Mouse (Mus musculus) midbrain, embryonic 15.5 days (tissue): ENCODE measurements around the gene C1qtnf3. TPM values are rescaled to one million over a fixed set of nuclear protein-coding genes. Genes with fewer than 3 reads are reported as not detected.

Source experiments
- ATAC-seq: fragments of 200-750 bp; cut with Nextera tagmentation; replicated peaks from 2 replicates; pipeline ENCODE4 v1.8.0; 2017; ENCODE audit warnings: moderate TSS enrichment
- H3K27ac ChIP-seq: fragments of 300-500 bp; sonication (generic); 2 replicates; pipeline ENCODE4 v1.5.1; 2015; ENCODE audit warnings: mild to moderate bottlenecking, inconsistent platforms
- H3K27me3 ChIP-seq: fragments of 300-500 bp; sonication (generic); replicated peaks from 2 replicates; pipeline ENCODE4 v1.6.1; 2015; ENCODE audit warnings: inconsistent platforms
- H3K36me3 ChIP-seq: fragments of 300-500 bp; sonication (generic); replicated peaks from 2 replicates; pipeline ENCODE4 v1.6.1; 2015; ENCODE audit warnings: inconsistent platforms
- H3K4me1 ChIP-seq: fragments of 300-500 bp; sonication (generic); 2 replicates; pipeline ENCODE4 v1.6.1; 2015; ENCODE audit warnings: inconsistent platforms
- H3K4me2 ChIP-seq: fragments of 300-500 bp; sonication (generic); 2 replicates; pipeline ENCODE4 v1.6.1; 2015; ENCODE audit warnings: inconsistent platforms, mild to moderate bottlenecking, moderate library complexity
- H3K4me3 ChIP-seq: fragments of 300-500 bp; sonication (generic); 2 replicates; pipeline ENCODE4 v1.5.1; 2015; ENCODE audit warnings: mild to moderate bottlenecking, inconsistent platforms
- H3K9ac ChIP-seq: fragments of 300-500 bp; sonication (generic); 2 replicates; pipeline ENCODE4 v1.6.1; 2015; ENCODE audit warnings: mild to moderate bottlenecking, inconsistent platforms
- H3K9me3 ChIP-seq: fragments of 300-500 bp; sonication (generic); 2 replicates; pipeline ENCODE4 v1.6.1; 2016; ENCODE audit warnings: inconsistent platforms
- WGBS: fragments of 180-500 bp; shearing (Covaris S2); methylation state at CpG from one replicate; pipeline ENCODE4 v1.1.7; 2015; ENCODE audit warnings: mixed read lengths; 5-methylcytosine and 5-hydroxymethylcytosine counted together
- polyA plus RNA-seq: library from polyadenylated mRNA; unstranded; fragments of >200 nt; fragmentation: Nextera tagmentation; extraction: Ambion mirVana; gene quantifications from 2 replicates; pipeline ENCODE4 v1.2.1, GENCODE M21; 2015

Gene C1qtnf3
- polyA plus RNA-seq, 1 experiment from 2014 or later, result 0.93 TPM

DNA sequence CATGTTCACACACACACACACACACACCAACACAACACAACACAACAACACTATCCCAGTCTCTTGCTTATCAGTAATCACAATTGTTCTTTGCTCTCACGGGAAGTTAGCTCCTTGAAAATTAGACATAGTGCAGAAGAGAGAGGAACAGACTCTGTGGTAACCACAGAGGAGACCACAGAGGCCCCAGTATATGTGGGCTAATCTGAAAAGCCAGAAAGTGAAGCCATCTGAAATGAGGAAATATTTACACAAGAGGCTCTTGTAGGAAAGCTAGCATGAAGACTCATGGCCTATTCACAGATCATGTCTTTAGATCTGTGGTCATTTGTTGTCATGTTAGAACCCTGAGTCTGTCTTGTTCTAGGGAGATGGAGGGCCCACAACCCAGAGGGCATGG lies 18.2 kb upstream of the C1qtnf3 start:
- Histone ChIP-seq H3K9ac (no peak overlapping the region), H3K4me1 (no peaks in the 10 kb centered on the region), H3K27ac (no peak overlapping the region), H3K4me2 (no peak overlapping the region), H3K4me3 (no peak overlapping the region), H3K36me3 (no peaks in the 10 kb centered on the region), H3K27me3 (no peaks in the 10 kb centered on the region), H3K9me3 (no peaks in the 10 kb centered on the region)
- no peak for ATAC-seq
- WGBS, result 69% methylated on average over 1 of the region's 1 CpGs

- no peaks in the 10 kb centered on the region for H3K27me3 ChIP-seq
- WGBS, result 81% methylated on average over 15 of the region's 15 CpGs
- no peak for ATAC-seq
- no peak overlapping the region for H3K4me3 ChIP-seq
- no peaks in the 10 kb centered on the region for H3K9me3 ChIP-seq
- H3K4me1 ChIP-seq, result no peaks in the 10 kb centered on the region
- H3K9ac ChIP-seq, result no peak overlapping the region
- H3K36me3 ChIP-seq, result no peaks in the 10 kb centered on the region
- H3K27ac ChIP-seq, result no peak overlapping the region
- H3K4me2 ChIP-seq, result no peak overlapping the region
Measured at GRCm38 (mm10) chr15:10940148-10941108, 11.7 kb upstream of the C1qtnf3 start.

DNA sequence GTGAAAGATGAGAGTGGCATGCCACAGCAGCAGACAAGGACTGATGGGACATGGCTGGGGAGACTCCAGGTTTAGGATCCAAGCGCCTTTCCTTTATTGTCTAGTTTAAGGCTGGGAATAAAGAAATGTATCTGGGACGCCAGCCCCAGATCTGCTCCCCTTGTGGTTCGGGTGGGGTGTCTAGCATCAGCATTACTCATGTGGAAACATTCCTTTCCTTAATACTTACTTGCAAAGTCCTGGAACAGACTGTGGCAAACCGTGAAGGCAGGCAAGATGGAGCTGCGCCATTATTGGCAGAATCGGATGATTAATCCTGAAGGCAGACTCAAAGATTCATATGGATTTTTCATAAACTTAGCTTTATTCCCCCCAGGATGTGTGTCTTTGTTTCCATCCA lies 10.2 kb upstream of the C1qtnf3 start:
- WGBS, result 72% methylated on average over 6 of the region's 6 CpGs
- Histone ChIP-seq H3K9ac (no peak overlapping the region), H3K36me3 (no peaks in the 10 kb centered on the region), H3K4me1 (no peaks in the 10 kb centered on the region), H3K9me3 (no peaks in the 10 kb centered on the region), H3K27me3 (no peaks in the 10 kb centered on the region), H3K4me3 (no peak overlapping the region), H3K4me2 (no peak overlapping the region), H3K27ac (no peak overlapping the region)
- no peak for ATAC-seq

- Histone ChIP-seq H3K9me3 (no peaks in the 10 kb centered on the region), H3K27me3 (no peaks in the 10 kb centered on the region), H3K4me1 (no peaks in the 10 kb centered on the region), H3K4me2 (no peak overlapping the region), H3K4me3 (no peak overlapping the region), H3K9ac (no peak overlapping the region), H3K27ac (no peak overlapping the region), H3K36me3 (no peaks in the 10 kb centered on the region)
- no peak for ATAC-seq
- WGBS, result 82% methylated on average over 1 of the region's 1 CpGs
Measured at GRCm38 (mm10) chr15:10947852-10948251, 4.3 kb upstream of the C1qtnf3 start.

DNA sequence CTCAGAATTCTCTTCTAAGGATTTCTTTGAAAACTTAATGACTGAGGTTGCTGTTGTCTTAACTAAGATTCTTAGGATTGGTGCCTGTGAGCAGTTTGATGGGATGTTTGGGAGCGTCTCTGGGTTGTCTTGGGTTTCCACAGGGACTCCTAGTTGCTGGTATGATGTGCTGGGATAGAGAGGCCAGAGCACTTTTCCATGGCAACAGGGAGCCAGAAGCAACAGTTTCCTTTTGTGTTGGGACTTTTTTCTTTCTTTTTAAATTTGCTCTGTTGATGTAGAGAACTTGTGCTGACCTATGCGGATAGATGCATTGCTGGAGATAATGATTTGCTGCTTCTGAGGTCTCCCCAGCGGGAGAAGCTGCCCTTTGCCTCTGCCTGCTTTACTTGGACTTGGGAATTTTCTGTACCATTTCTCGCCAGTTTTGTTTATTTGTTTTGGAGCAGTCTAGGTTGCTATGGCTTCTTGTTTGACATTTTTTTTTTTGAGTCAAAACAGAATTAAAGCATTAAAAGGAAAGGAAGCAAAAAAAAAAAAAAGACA lies 701 bp downstream of the C1qtnf3 start:
- Histone ChIP-seq H3K4me1 (no peaks in the 10 kb centered on the region), H3K4me3 (no peak overlapping the region), H3K4me2 (no peak overlapping the region), H3K9ac (no peak overlapping the region), H3K9me3 (no peaks in the 10 kb centered on the region), H3K27ac (no peak overlapping the region), H3K36me3 (no peaks in the 10 kb centered on the region), H3K27me3 (no peaks in the 10 kb centered on the region)
- 0 out of 2 replicates have a peak, but pooled peaks have one; percentile 27 for ATAC-seq
- 47% methylated on average over 4 of the region's 4 CpGs for WGBS

GRCm38 (mm10) chr15:10953465-10953864 lies 1.3 kb downstream of the C1qtnf3 start:
- no peak for ATAC-seq

GRCm38 (mm10) chr15:10954381-10955016 lies 2.4 kb downstream of the C1qtnf3 start:
- no peaks in the 10 kb centered on the region for H3K4me1 ChIP-seq
- no peaks in the 10 kb centered on the region for H3K36me3 ChIP-seq
- no peak for ATAC-seq
- no peaks in the 10 kb centered on the region for H3K9me3 ChIP-seq
- H3K27ac ChIP-seq, result no peak overlapping the region
- H3K9ac ChIP-seq, result no peak overlapping the region
- no peak overlapping the region for H3K4me2 ChIP-seq
- no peak overlapping the region for H3K4me3 ChIP-seq
- H3K27me3 ChIP-seq, result no peaks in the 10 kb centered on the region
- 93% methylated on average over 6 of the region's 6 CpGs for WGBS

More at GRCm38 (mm10) chr15:10953465-10953864, 1.3 kb downstream of the C1qtnf3 start:
- no peak overlapping the region for H3K4me3 ChIP-seq
- H3K36me3 ChIP-seq, result no peaks in the 10 kb centered on the region
- H3K27ac ChIP-seq, result no peak overlapping the region
- H3K9me3 ChIP-seq, result no peaks in the 10 kb centered on the region
- 70% methylated on average over 1 of the region's 1 CpGs for WGBS
- no peak overlapping the region for H3K4me2 ChIP-seq
- no peaks in the 10 kb centered on the region for H3K27me3 ChIP-seq
- no peaks in the 10 kb centered on the region for H3K4me1 ChIP-seq
- H3K9ac ChIP-seq, result no peak overlapping the region

DNA sequence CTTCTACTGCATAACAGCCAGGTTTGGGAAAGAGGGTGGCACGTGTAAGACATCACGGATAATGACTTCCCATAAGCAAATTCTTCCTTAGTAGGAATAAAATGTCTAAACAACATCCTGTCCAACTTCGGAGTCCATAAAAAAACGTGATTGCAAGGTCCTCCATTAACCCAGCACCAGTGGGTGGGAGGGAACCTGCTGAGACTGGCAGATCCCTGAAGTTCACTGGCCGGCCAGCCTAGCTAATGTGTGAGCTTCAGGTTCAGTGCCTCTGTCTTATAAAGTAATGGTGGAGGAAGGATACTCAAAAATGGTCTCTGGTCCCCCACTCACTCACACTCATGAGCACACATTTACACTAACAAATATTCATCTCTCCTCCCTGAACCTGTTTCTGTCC lies 3.0 kb downstream of the C1qtnf3 start:
- no peak for ATAC-seq
- Histone ChIP-seq H3K36me3 (no peaks in the 10 kb centered on the region), H3K4me3 (no peak overlapping the region), H3K4me2 (no peak overlapping the region), H3K27me3 (no peaks in the 10 kb centered on the region), H3K9me3 (no peaks in the 10 kb centered on the region), H3K9ac (no peak overlapping the region), H3K27ac (no peak overlapping the region), H3K4me1 (no peaks in the 10 kb centered on the region)
- 68% methylated on average over 5 of the region's 5 CpGs for WGBS

DNA sequence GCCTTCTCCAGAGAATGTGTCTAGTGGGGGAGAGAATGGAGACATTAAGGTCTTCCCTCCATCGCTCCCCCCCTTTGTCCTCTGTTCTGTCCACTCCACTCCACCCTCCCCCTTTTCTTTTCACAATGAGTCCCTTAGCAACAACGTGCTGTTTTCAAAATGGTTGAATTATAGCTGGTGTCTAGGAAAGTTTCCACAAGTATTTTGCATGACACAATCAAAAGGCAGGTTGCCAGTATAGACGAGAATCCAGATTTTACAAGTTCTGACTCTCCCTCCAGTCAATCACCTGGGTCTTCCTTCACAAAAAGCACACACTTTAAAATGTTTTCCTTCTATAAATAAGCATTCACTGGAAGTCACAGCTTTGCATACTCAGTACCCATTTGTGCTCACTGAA lies 4.6 kb downstream of the C1qtnf3 start:
- 54% methylated on average over 3 of the region's 3 CpGs for WGBS
- Histone ChIP-seq H3K9me3 (no peaks in the 10 kb centered on the region), H3K27ac (no peak overlapping the region), H3K4me3 (no peak overlapping the region), H3K36me3 (no peaks in the 10 kb centered on the region), H3K4me2 (no peak overlapping the region), H3K27me3 (no peaks in the 10 kb centered on the region), H3K9ac (no peak overlapping the region), H3K4me1 (no peaks in the 10 kb centered on the region)
- ATAC-seq, result no peak

DNA sequence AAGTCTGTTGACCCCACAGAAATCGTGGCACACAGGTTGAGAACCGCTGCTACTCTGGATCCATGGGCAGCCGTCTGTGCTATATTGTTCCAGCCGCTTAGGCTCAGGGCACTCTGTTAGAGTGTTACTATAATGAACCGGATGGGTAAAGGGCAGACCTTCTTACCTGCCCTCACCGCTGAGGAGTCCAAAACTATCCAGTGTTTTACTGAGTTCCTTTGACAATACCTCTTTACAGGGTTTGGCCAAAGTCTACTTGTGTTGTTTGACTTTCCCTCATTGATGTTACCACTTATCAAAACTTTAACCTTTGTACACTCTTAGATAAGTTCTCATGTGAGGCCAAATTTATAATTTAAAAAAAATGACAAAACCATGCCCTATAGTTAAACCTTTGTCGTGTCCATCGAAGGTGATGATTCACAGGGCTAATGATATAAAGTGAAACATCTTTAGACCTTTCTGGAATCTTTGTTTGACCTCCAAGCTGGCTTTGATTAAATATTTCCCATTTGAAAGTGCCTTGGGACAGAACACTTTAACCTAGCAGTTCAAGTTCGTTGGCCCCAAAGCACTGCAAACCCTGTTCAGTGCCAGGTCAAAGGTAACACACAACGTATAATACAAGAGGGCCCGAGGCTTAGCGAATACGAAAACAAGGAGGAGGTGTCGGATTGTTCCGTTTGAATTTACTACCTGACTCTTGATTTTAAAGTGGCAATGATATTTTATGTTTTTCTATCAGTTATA lies 7.3 kb downstream of the C1qtnf3 start:
- Histone ChIP-seq H3K9ac (no peak overlapping the region), H3K9me3 (no peaks in the 10 kb centered on the region), H3K27ac (no peak overlapping the region), H3K4me2 (no peak overlapping the region), H3K27me3 (no peaks in the 10 kb centered on the region), H3K36me3 (no peaks in the 10 kb centered on the region), H3K4me3 (no peak overlapping the region), H3K4me1 (no peaks in the 10 kb centered on the region)
- 92% methylated on average over 15 of the region's 15 CpGs for WGBS
- ATAC-seq, result no peak

DNA sequence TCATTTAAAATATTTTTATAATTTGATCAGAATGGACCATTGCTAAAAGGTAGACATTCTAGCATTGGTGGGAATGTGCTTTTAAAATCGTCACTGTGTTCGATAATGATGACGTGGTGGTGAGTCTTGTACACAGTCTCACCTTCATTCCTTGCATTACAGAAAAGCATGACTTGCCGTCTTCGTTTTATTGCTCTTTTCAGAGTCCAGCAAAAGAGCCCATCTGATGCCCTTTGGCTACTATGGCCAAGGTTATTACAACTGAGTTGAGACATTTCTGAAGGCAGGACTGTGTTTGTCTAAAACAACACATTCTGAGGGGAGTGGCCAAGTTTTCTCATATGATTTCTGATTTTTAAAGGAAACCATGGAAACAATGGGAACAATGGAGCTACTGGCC lies 8.1 kb downstream of the C1qtnf3 start:
- no peak overlapping the region for H3K4me3 ChIP-seq
- WGBS, result 90% methylated on average over 5 of the region's 5 CpGs

GRCm38 (mm10) chr15:10962601-10963000 lies 10.5 kb downstream of the C1qtnf3 start:
- ATAC-seq, result no peak
- H3K4me2 ChIP-seq, result no peak overlapping the region
- H3K4me3 ChIP-seq, result no peak overlapping the region
- H3K27ac ChIP-seq, result no peak overlapping the region
- 89% methylated on average over 2 of the region's 2 CpGs for WGBS
- no peaks in the 10 kb centered on the region for H3K9me3 ChIP-seq
- no peaks in the 10 kb centered on the region for H3K4me1 ChIP-seq
- no peak overlapping the region for H3K9ac ChIP-seq
- H3K27me3 ChIP-seq, result no peaks in the 10 kb centered on the region
- no peaks in the 10 kb centered on the region for H3K36me3 ChIP-seq

More for the DNA sequence above, 8.1 kb downstream of the C1qtnf3 start:
- no peak for ATAC-seq
- no peaks in the 10 kb centered on the region for H3K9me3 ChIP-seq
- no peak overlapping the region for H3K9ac ChIP-seq
- H3K4me2 ChIP-seq, result no peak overlapping the region
- no peaks in the 10 kb centered on the region for H3K4me1 ChIP-seq
- H3K36me3 ChIP-seq, result no peaks in the 10 kb centered on the region
- H3K27ac ChIP-seq, result no peak overlapping the region
- H3K27me3 ChIP-seq, result no peaks in the 10 kb centered on the region
